Mouse (Mus musculus): ENCODE measurements around the gene Zfp213. TPM values are rescaled to one million over a fixed set of nuclear protein-coding genes. Genes with fewer than 3 reads are reported as not detected.

Gene Zfp213
- polyA plus RNA-seq, 1 experiment from 2014 or later, result 19.7 TPM

- H3K27ac ChIP-seq (ENCODE audit: low read depth), result no peak overlapping the region
Observed at GRCm38 (mm10) chr17:23585721-23586491, 21.9 kb upstream of the Zfp213 start.

GRCm38 (mm10) chr17:23584786-23585185 is 20.7 kb upstream of the Zfp213 start:
- DNase-seq (ENCODE audit: low spot score) (no peak), ATAC-seq (replicated peaks; ENCODE audit: low FRiP score, low TSS enrichment, low read depth) (no peak)
- Histone ChIP-seq H3K4me3 (ENCODE audit: low read depth, low read length) (peak overlapping the region; percentile 69; the same call in 1 of the 2 replicates), H3K9ac (ENCODE audit: low read length) (peak overlapping the region; percentile 65), H3K9me3 (ENCODE audit: control insufficient read depth, low read length) (no peaks in the 10 kb centered on the region), H3K27ac (ENCODE audit: low read depth) (no peak overlapping the region), H3K4me2 (ENCODE audit: low read length) (peak overlapping the region; percentile 68), H3K27me3 (replicated peaks; ENCODE audit: control insufficient read depth, insufficient read depth, low read length) (no peaks in the 10 kb centered on the region), H3K36me3 (ENCODE audit: control insufficient read depth, insufficient read depth, low read length) (peaks cover 27% of the 10 kb centered on the region), H3K4me1 (replicated peaks; ENCODE audit: control insufficient read depth, insufficient read depth, low read length) (peaks cover 17% of the 10 kb centered on the region)
- 84% methylated on average over 8 of the region's 8 CpGs for WGBS

More at GRCm38 (mm10) chr17:23585721-23586491, 21.9 kb upstream of the Zfp213 start:
- Histone ChIP-seq H3K9me3 (ENCODE audit: control insufficient read depth, low read length) (no peaks in the 10 kb centered on the region), H3K4me1 (replicated peaks; ENCODE audit: control insufficient read depth, insufficient read depth, low read length) (peaks cover 17% of the 10 kb centered on the region), H3K9ac (ENCODE audit: low read length) (peak overlapping the region; percentile 65), H3K27me3 (replicated peaks; ENCODE audit: control insufficient read depth, insufficient read depth, low read length) (no peaks in the 10 kb centered on the region), H3K4me2 (ENCODE audit: low read length) (peak overlapping the region; percentile 68), H3K36me3 (ENCODE audit: control insufficient read depth, insufficient read depth, low read length) (peaks cover 16% of the 10 kb centered on the region; the same call in 1 of the 2 replicates), H3K4me3 (ENCODE audit: low read depth, low read length) (peak overlapping the region; percentile 69)
- ATAC-seq (replicated peaks; ENCODE audit: low FRiP score, low TSS enrichment, low read depth) (peak; percentile 78), DNase-seq (ENCODE audit: low spot score) (peak; percentile 82)
- under 1% methylated on average over 22 of the region's 22 CpGs for WGBS

DNA sequence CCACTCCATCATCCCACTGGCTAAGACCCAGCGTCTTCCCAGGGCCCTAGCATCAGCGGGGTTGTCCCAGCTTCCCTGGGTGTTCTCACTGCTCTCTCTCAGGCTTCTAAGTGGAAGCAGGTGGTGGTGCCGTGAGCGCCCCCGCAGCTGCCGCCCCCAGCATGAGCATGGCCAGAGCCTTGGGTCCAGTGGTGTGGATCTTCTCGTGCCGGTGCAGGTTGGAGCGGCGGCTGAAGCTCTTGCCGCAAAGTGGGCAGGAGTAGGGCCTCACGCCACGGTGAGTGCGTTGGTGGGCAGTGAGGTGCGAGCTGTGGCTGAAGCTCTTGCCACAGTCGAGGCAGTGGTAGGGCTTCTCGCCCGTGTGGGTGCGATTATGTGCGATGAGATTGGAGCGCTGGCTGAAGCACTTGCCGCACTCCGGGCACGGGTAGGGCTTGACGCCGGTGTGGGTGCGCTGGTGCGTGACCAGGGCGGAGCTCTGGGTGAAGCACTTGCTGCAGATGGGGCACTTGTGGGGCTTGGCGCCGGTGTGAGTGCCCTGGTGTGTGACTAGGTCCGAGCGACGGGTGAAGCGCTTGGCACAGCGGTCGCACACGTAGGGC is 12.0 kb upstream of the Zfp213 start:
- peaks cover 68% of the 10 kb centered on the region for H3K36me3 ChIP-seq (ENCODE audit: control insufficient read depth, insufficient read depth, low read length)
- H3K4me1 ChIP-seq (replicated peaks; ENCODE audit: control insufficient read depth, insufficient read depth, low read length), result no peaks in the 10 kb centered on the region
- no peak overlapping the region for H3K4me3 ChIP-seq (ENCODE audit: low read depth, low read length)
- 96% methylated on average over 38 of the region's 38 CpGs for whole genome bisulfite sequencing
- H3K27ac ChIP-seq (ENCODE audit: low read depth), result no peak overlapping the region
- no peak overlapping the region for H3K9ac ChIP-seq (ENCODE audit: low read length)
- DNase-seq (ENCODE audit: low spot score), result no peak
- H3K9me3 ChIP-seq (ENCODE audit: control insufficient read depth, low read length), result peaks cover 19% of the 10 kb centered on the region
- no peaks in the 10 kb centered on the region for H3K27me3 ChIP-seq (replicated peaks; ENCODE audit: control insufficient read depth, insufficient read depth, low read length)
- H3K4me2 ChIP-seq (ENCODE audit: low read length), result no peak overlapping the region
- ATAC-seq (replicated peaks; ENCODE audit: low FRiP score, low TSS enrichment, low read depth), result no peak

- no peak for DNase-seq (ENCODE audit: low spot score)
- 87% methylated on average over 8 of the region's 8 CpGs for WGBS
- Histone ChIP-seq H3K4me1 (replicated peaks; ENCODE audit: control insufficient read depth, insufficient read depth, low read length) (no peaks in the 10 kb centered on the region), H3K27me3 (replicated peaks; ENCODE audit: control insufficient read depth, insufficient read depth, low read length) (no peaks in the 10 kb centered on the region), H3K4me2 (ENCODE audit: low read length) (no peak overlapping the region), H3K9me3 (ENCODE audit: control insufficient read depth, low read length) (peaks cover 19% of the 10 kb centered on the region), H3K4me3 (ENCODE audit: low read depth, low read length) (no peak overlapping the region), H3K36me3 (ENCODE audit: control insufficient read depth, insufficient read depth, low read length) (peaks cover 49% of the 10 kb centered on the region), H3K9ac (ENCODE audit: low read length) (no peak overlapping the region), H3K27ac (ENCODE audit: low read depth) (no peak overlapping the region)
- no peak for ATAC-seq (replicated peaks; ENCODE audit: low FRiP score, low TSS enrichment, low read depth)
Observed at GRCm38 (mm10) chr17:23574130-23574529, 10.1 kb upstream of the Zfp213 start.

- H3K9ac ChIP-seq (ENCODE audit: low read length), result no peak overlapping the region
Observed at GRCm38 (mm10) chr17:23572059-23572458, 8.0 kb upstream of the Zfp213 start.

DNA sequence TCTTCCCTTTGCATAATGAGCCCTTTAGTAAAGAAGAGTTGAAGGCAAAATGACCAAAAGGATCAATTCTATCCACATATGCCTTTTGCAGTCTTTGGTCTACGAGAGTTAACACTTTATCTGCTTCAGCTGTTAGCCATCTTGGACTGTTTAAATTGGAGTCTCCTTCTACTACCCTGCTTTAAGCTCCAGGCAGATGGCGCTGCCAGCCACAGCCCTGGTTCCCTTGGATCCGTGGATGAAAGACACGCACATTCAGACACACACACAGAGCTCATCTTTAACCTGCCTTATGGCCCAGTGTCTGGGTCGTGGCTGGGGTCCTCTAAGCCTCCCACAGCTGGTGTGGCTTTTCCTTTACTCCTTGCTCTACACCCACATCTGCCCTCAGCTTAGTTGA is 7.0 kb upstream of the Zfp213 start:
- peaks cover 22% of the 10 kb centered on the region for H3K36me3 ChIP-seq (ENCODE audit: control insufficient read depth, insufficient read depth, low read length)
- H3K9ac ChIP-seq (ENCODE audit: low read length), result no peak overlapping the region
- no peaks in the 10 kb centered on the region for H3K27me3 ChIP-seq (replicated peaks; ENCODE audit: control insufficient read depth, insufficient read depth, low read length)
- no peak overlapping the region for H3K4me2 ChIP-seq (ENCODE audit: low read length)
- DNase-seq (ENCODE audit: low spot score), result no peak
- WGBS, result 21% methylated on average over 5 of the region's 5 CpGs
- H3K27ac ChIP-seq (ENCODE audit: low read depth), result no peak overlapping the region
- peaks cover 10% of the 10 kb centered on the region for H3K9me3 ChIP-seq (ENCODE audit: control insufficient read depth, low read length)
- no peak overlapping the region for H3K4me3 ChIP-seq (ENCODE audit: low read depth, low read length)
- no peaks in the 10 kb centered on the region for H3K4me1 ChIP-seq (replicated peaks; ENCODE audit: control insufficient read depth, insufficient read depth, low read length)
- no peak for ATAC-seq (replicated peaks; ENCODE audit: low FRiP score, low TSS enrichment, low read depth)

More at GRCm38 (mm10) chr17:23572059-23572458, 8.0 kb upstream of the Zfp213 start:
- no peak overlapping the region for H3K4me2 ChIP-seq (ENCODE audit: low read length)
- no peak for DNase-seq (ENCODE audit: low spot score)
- H3K4me3 ChIP-seq (ENCODE audit: low read depth, low read length), result no peak overlapping the region
- WGBS, result 77% methylated on average over 6 of the region's 6 CpGs
- no peak overlapping the region for H3K27ac ChIP-seq (ENCODE audit: low read depth)
- no peak for ATAC-seq (replicated peaks; ENCODE audit: low FRiP score, low TSS enrichment, low read depth)
- H3K9me3 ChIP-seq (ENCODE audit: control insufficient read depth, low read length), result peaks cover 19% of the 10 kb centered on the region
- H3K36me3 ChIP-seq (ENCODE audit: control insufficient read depth, insufficient read depth, low read length), result peaks cover 32% of the 10 kb centered on the region
- H3K4me1 ChIP-seq (replicated peaks; ENCODE audit: control insufficient read depth, insufficient read depth, low read length), result no peaks in the 10 kb centered on the region
- H3K27me3 ChIP-seq (replicated peaks; ENCODE audit: control insufficient read depth, insufficient read depth, low read length), result no peaks in the 10 kb centered on the region

- H3K4me2 ChIP-seq (ENCODE audit: low read length), result no peak overlapping the region
- no peak overlapping the region for H3K27ac ChIP-seq (ENCODE audit: low read depth)
- peaks cover 3% of the 10 kb centered on the region; the same call in 1 of the 2 replicates for H3K4me1 ChIP-seq (replicated peaks; ENCODE audit: control insufficient read depth, insufficient read depth, low read length)
- WGBS, result 39% methylated on average over 6 of the region's 6 CpGs
- no peak overlapping the region for H3K4me3 ChIP-seq (ENCODE audit: low read depth, low read length)
- peaks cover 4% of the 10 kb centered on the region; the same call in 1 of the 2 replicates for H3K9me3 ChIP-seq (ENCODE audit: control insufficient read depth, low read length)
- H3K9ac ChIP-seq (ENCODE audit: low read length), result no peak overlapping the region
- DNase-seq (ENCODE audit: low spot score) (no peak), ATAC-seq (replicated peaks; ENCODE audit: low FRiP score, low TSS enrichment, low read depth) (no peak; the same call in 1 of the 2 replicates)
- H3K36me3 ChIP-seq (ENCODE audit: control insufficient read depth, insufficient read depth, low read length), result peaks cover 12% of the 10 kb centered on the region
- H3K27me3 ChIP-seq (replicated peaks; ENCODE audit: control insufficient read depth, insufficient read depth, low read length), result no peaks in the 10 kb centered on the region
Observed at GRCm38 (mm10) chr17:23570017-23570416, 6.0 kb upstream of the Zfp213 start.

- H3K4me3 ChIP-seq (ENCODE audit: low read depth, low read length), result no peak overlapping the region
- WGBS, result 34% methylated on average over 5 of the region's 5 CpGs
- H3K27me3 ChIP-seq (replicated peaks; ENCODE audit: control insufficient read depth, insufficient read depth, low read length), result no peaks in the 10 kb centered on the region
- ATAC-seq (replicated peaks; ENCODE audit: low FRiP score, low TSS enrichment, low read depth), result no peak
- no peak for DNase-seq (ENCODE audit: low spot score)
- H3K9ac ChIP-seq (ENCODE audit: low read length), result no peak overlapping the region
- H3K27ac ChIP-seq (ENCODE audit: low read depth), result no peak overlapping the region
- H3K4me1 ChIP-seq (replicated peaks; ENCODE audit: control insufficient read depth, insufficient read depth, low read length), result peaks cover 6% of the 10 kb centered on the region; the same call in 1 of the 2 replicates
- no peaks in the 10 kb centered on the region for H3K36me3 ChIP-seq (ENCODE audit: control insufficient read depth, insufficient read depth, low read length)
- H3K4me2 ChIP-seq (ENCODE audit: low read length), result no peak overlapping the region
- H3K9me3 ChIP-seq (ENCODE audit: control insufficient read depth, low read length), result no peaks in the 10 kb centered on the region
Observed at GRCm38 (mm10) chr17:23568370-23568769, 4.3 kb upstream of the Zfp213 start.

All from intestine, embryonic 14.5 days (tissue).